Comparison of ENCODE assay signal across 8 mouse cellular contexts in genomic region chr5:120610906-120611305, GRCm38 (mm10). TPM values are rescaled to one million over a fixed set of nuclear protein-coding genes. Genes with fewer than 3 reads are reported as not detected.
A peak's percentile ranks its signal among the peaks of the same experiment; 100 is the strongest.
DNase-seq lines count a peak whose midpoint lies in the region; ATAC-seq and TF ChIP-seq lines count a peak whose summit lies in the region.

No protein-coding gene starts in this region.

- H3K27ac ChIP-seq in kidney, embryonic 14.5 days (ENCODE audit: low read depth, low read length): no peak overlapping the region
- no peak overlapping the region for H3K27ac ChIP-seq in forebrain, embryonic 12.5 days
- H3K27ac ChIP-seq in midbrain, embryonic 15.5 days: no peak overlapping the region
- H3K27ac ChIP-seq in gastrocnemius, adult 2 months: no peak overlapping the region

- DNase-seq in kidney, adult 11 months: peak; percentile 52
- peak; percentile 52 to 53 for DNase-seq in kidney, adult 8-10 months
- no peak for DNase-seq in gastrocnemius, adult 2 months
- no peak for DNase-seq in adrenal gland, adult 2 months
- no peak for DNase-seq in thymus, adult 18-20 months

- H3K4me3 ChIP-seq in kidney, embryonic 14.5 days (ENCODE audit: low read length): no peak overlapping the region; the same call in 1 of the 2 replicates
- H3K4me3 ChIP-seq in forebrain, embryonic 12.5 days (replicated peaks): no peak overlapping the region; the same call in 1 of the 2 replicates
- 0 out of 2 replicates have a peak overlapping the region, but pooled peaks have one; percentile 79 for H3K4me3 ChIP-seq in midbrain, embryonic 15.5 days
- H3K4me3 ChIP-seq in gastrocnemius, adult 2 months: no peak overlapping the region

- H3K27me3 ChIP-seq in kidney, embryonic 14.5 days (ENCODE audit: control insufficient read depth, insufficient read depth, low read length): no peaks in the 10 kb centered on the region
- H3K27me3 ChIP-seq in forebrain, embryonic 12.5 days: no peaks in the 10 kb centered on the region
- H3K27me3 ChIP-seq in midbrain, embryonic 15.5 days (replicated peaks): no peaks in the 10 kb centered on the region

- TF ChIP-seq CTCF in gastrocnemius, adult 2 months (IDR thresholded peaks at IDR 0.05): no peak

- WGBS in kidney, embryonic 14.5 days: 89% methylated on average over 5 of the region's 5 CpGs
- WGBS in forebrain, embryonic 12.5 days: 95% methylated on average over 5 of the region's 5 CpGs
- WGBS in midbrain, embryonic 15.5 days: 90% methylated on average over 5 of the region's 5 CpGs

- ATAC-seq in kidney, embryonic 14.5 days (ENCODE audit: low FRiP score, low TSS enrichment): no peak
- ATAC-seq in forebrain, embryonic 12.5 days (ENCODE audit: low FRiP score): no peak
- ATAC-seq in midbrain, embryonic 15.5 days (replicated peaks): no peak

- no peaks in the 10 kb centered on the region; the same call in 1 of the 2 replicates for H3K36me3 ChIP-seq in kidney, embryonic 14.5 days (ENCODE audit: control insufficient read depth, insufficient read depth, low read length)
- peaks cover 16% of the 10 kb centered on the region for H3K36me3 ChIP-seq in forebrain, embryonic 12.5 days (replicated peaks)
- no peaks in the 10 kb centered on the region for H3K36me3 ChIP-seq in midbrain, embryonic 15.5 days (replicated peaks)

- no peak overlapping the region for H3K4me2 ChIP-seq in kidney, embryonic 14.5 days (replicated peaks; ENCODE audit: low read depth, low read length)
- H3K4me2 ChIP-seq in forebrain, embryonic 12.5 days: peak overlapping the region; percentile 90
- peak overlapping the region; percentile 84 for H3K4me2 ChIP-seq in midbrain, embryonic 15.5 days

- H3K4me1 ChIP-seq in kidney, embryonic 14.5 days (ENCODE audit: control insufficient read depth, insufficient read depth, low read length): peaks cover 14% of the 10 kb centered on the region
- H3K4me1 ChIP-seq in forebrain, embryonic 12.5 days: peaks cover 24% of the 10 kb centered on the region
- peaks cover 22% of the 10 kb centered on the region for H3K4me1 ChIP-seq in midbrain, embryonic 15.5 days

- H3K9me3 ChIP-seq in kidney, embryonic 14.5 days (ENCODE audit: control insufficient read depth, low read length): no peaks in the 10 kb centered on the region
- peaks cover 4% of the 10 kb centered on the region for H3K9me3 ChIP-seq in forebrain, embryonic 12.5 days
- H3K9me3 ChIP-seq in midbrain, embryonic 15.5 days: no peaks in the 10 kb centered on the region

- intact Hi-C loops in gastrocnemius, adult 2 months (cut with DNase I): no loop called here

- H3K9ac ChIP-seq in kidney, embryonic 14.5 days (ENCODE audit: low read depth, low read length): no peak overlapping the region
- 0 out of 2 replicates have a peak overlapping the region, but pooled peaks have one; percentile 53 for H3K9ac ChIP-seq in forebrain, embryonic 12.5 days
- H3K9ac ChIP-seq in midbrain, embryonic 15.5 days: peak overlapping the region; percentile 71

RNA-seq across cellular contexts. Expression of gene Rita1, which starts 1.5 kb away (rescaled TPM):
- 10.4 and 11.1 TPM in 2 replicates for polyA plus RNA-seq in kidney, embryonic 14.5 days (2014; fragmentation: Nextera tagmentation; extraction: Ambion mirVana)
- polyA plus RNA-seq in forebrain, embryonic 12.5 days (2016; fragmentation: Nextera tagmentation; extraction: Ambion mirVana): 13.6 and 16.6 TPM in 2 replicates
- polyA plus RNA-seq in midbrain, embryonic 15.5 days (2015; fragmentation: Nextera tagmentation; extraction: Ambion mirVana): 28.3 and 30.6 TPM in 2 replicates
- 1 to 10 TPM; 4.9 to 6.6 TPM for total RNA-seq in gastrocnemius, adult 2 months (2021)
- total RNA-seq in adrenal gland, adult 2 months (2021): 10 to 100 TPM; 11.6 to 22.7 TPM
- 32.5 and 33.5 TPM in 2 replicates for polyA plus RNA-seq in adrenal gland, adult 2 months (2012; rRNA removed)

RNA-seq across cellular contexts. Expression of gene Ddx54, which starts 1.6 kb away (rescaled TPM):
- 22.3 and 37.7 TPM in 2 replicates for polyA plus RNA-seq in kidney, embryonic 14.5 days (2014; fragmentation: Nextera tagmentation; extraction: Ambion mirVana)
- polyA plus RNA-seq in forebrain, embryonic 12.5 days (2016; fragmentation: Nextera tagmentation; extraction: Ambion mirVana): 50.7 and 52.6 TPM in 2 replicates
- 39.9 and 43.7 TPM in 2 replicates for polyA plus RNA-seq in midbrain, embryonic 15.5 days (2015; fragmentation: Nextera tagmentation; extraction: Ambion mirVana)
- 10 to 100 TPM; 16.9 to 17.7 TPM for total RNA-seq in gastrocnemius, adult 2 months (2021)
- total RNA-seq in adrenal gland, adult 2 months (2021): 10 to 100 TPM; 46.8 to 49.5 TPM
- 42.7 and 49.6 TPM in 2 replicates for polyA plus RNA-seq in adrenal gland, adult 2 months (2012; rRNA removed)

RNA-seq across cellular contexts. Expression of gene Iqcd, which starts 22.1 kb away (rescaled TPM):
- 0.57 and 1.4 TPM in 2 replicates for polyA plus RNA-seq in kidney, embryonic 14.5 days (2014; fragmentation: Nextera tagmentation; extraction: Ambion mirVana)
- polyA plus RNA-seq in forebrain, embryonic 12.5 days (2016; fragmentation: Nextera tagmentation; extraction: Ambion mirVana): 1.3 and 1.4 TPM in 2 replicates
- 1.7 and 1.8 TPM in 2 replicates for polyA plus RNA-seq in midbrain, embryonic 15.5 days (2015; fragmentation: Nextera tagmentation; extraction: Ambion mirVana)
- not detected for total RNA-seq in gastrocnemius, adult 2 months (2021)
- total RNA-seq in adrenal gland, adult 2 months (2021): under 1 TPM; 0.29 to 0.55 TPM
- polyA plus RNA-seq in adrenal gland, adult 2 months (2012; rRNA removed): 0.29 and 0.49 TPM in 2 replicates

RNA-seq across cellular contexts. Expression of gene Tpcn1, which starts 22.4 kb away (rescaled TPM):
- 33.8 and 37.3 TPM in 2 replicates for polyA plus RNA-seq in kidney, embryonic 14.5 days (2014; fragmentation: Nextera tagmentation; extraction: Ambion mirVana)
- polyA plus RNA-seq in forebrain, embryonic 12.5 days (2016; fragmentation: Nextera tagmentation; extraction: Ambion mirVana): 11.8 and 15.1 TPM in 2 replicates
- 15.8 and 17.7 TPM in 2 replicates for polyA plus RNA-seq in midbrain, embryonic 15.5 days (2015; fragmentation: Nextera tagmentation; extraction: Ambion mirVana)
- 10 to 100 TPM; 42.7 to 44.8 TPM for total RNA-seq in gastrocnemius, adult 2 months (2021)
- 10 to 100 TPM; 38.1 to 51.3 TPM for total RNA-seq in adrenal gland, adult 2 months (2021)
- polyA plus RNA-seq in adrenal gland, adult 2 months (2012; rRNA removed): 48.9 and 59.8 TPM in 2 replicates

RNA-seq across cellular contexts. Expression of gene Cfap73, which starts 23.1 kb away (rescaled TPM):
- not detected in 2 replicates for polyA plus RNA-seq in kidney, embryonic 14.5 days (2014; fragmentation: Nextera tagmentation; extraction: Ambion mirVana)
- polyA plus RNA-seq in forebrain, embryonic 12.5 days (2016; fragmentation: Nextera tagmentation; extraction: Ambion mirVana): 0.28 TPM in 1 of 2 replicates, not detected in the other
- polyA plus RNA-seq in midbrain, embryonic 15.5 days (2015; fragmentation: Nextera tagmentation; extraction: Ambion mirVana): 0.44 and 0.70 TPM in 2 replicates
- not detected for total RNA-seq in gastrocnemius, adult 2 months (2021)
- 1 to 10 TPM in 1 of 2 experiments, not detected in 1; 1.6 TPM for total RNA-seq in adrenal gland, adult 2 months (2021)
- polyA plus RNA-seq in adrenal gland, adult 2 months (2012; rRNA removed): not detected in 2 replicates

Comparison
In these comparisons a context has a peak if more than half of its experiments do, and no peak if none do; other contexts are left out.
1. DNase-seq: peak in kidney, adult 11 months (single experiment) and kidney, adult 8-10 months (2 of 2); none in gastrocnemius, adult 2 months (single experiment), adrenal gland, adult 2 months (single experiment) and thymus, adult 18-20 months (0 of 2).